Mouse (Mus musculus) limb, embryonic 11.5 days (tissue): Measurements from ENCODE around the gene 4921517D22Rik. TPM values are rescaled to one million over a fixed set of nuclear protein-coding genes. Genes with fewer than 3 reads are reported as not detected.

ENCODE experiments used
- ATAC-seq: fragments of 200-750 bp; cut with Nextera tagmentation; 2 replicates; pipeline ENCODE4 v1.8.0; 2017; ENCODE audit warnings: low read depth; ENCODE audit not compliant: insufficient number of reproducible peaks, low FRiP score, low TSS enrichment
- DNase-seq: peaks from one replicate; pipeline ENCODE4 v3.0.0-alpha.2; 2015; ENCODE audit warnings: low spot score
- H3K27ac ChIP-seq: fragments of 300-500 bp; sonication (generic); replicated peaks from 2 replicates; pipeline ENCODE4 v1.5.1; 2014; ENCODE audit warnings: low read depth, mild to moderate bottlenecking, low read length
- H3K27me3 ChIP-seq: fragments of 300-500 bp; sonication (generic); 2 replicates; pipeline ENCODE4 v1.6.1; 2014; ENCODE audit warnings: mild to moderate bottlenecking, low read length, mixed read lengths; ENCODE audit not compliant: control insufficient read depth, insufficient read depth
- H3K36me3 ChIP-seq: fragments of 300-500 bp; sonication (generic); 2 replicates; pipeline ENCODE4 v1.6.1; 2014; ENCODE audit warnings: mild to moderate bottlenecking, low read length, moderate library complexity, mixed read lengths; ENCODE audit not compliant: control insufficient read depth, insufficient read depth
- H3K4me1 ChIP-seq: fragments of 300-500 bp; sonication (generic); 2 replicates; pipeline ENCODE4 v1.6.1; 2014; ENCODE audit warnings: low read length, mixed read lengths; ENCODE audit not compliant: control insufficient read depth, insufficient read depth
- H3K4me2 ChIP-seq: fragments of 300-500 bp; sonication (generic); 2 replicates; pipeline ENCODE4 v1.6.1; 2014; ENCODE audit warnings: low read depth, mild to moderate bottlenecking, moderate library complexity; ENCODE audit not compliant: severe bottlenecking
- H3K4me3 ChIP-seq: fragments of 300-500 bp; sonication (generic); 2 replicates; pipeline ENCODE4 v1.5.1; 2014; ENCODE audit warnings: low read depth, low read length
- H3K9ac ChIP-seq: fragments of 300-500 bp; sonication (generic); 2 replicates; pipeline ENCODE4 v1.6.1; 2014; ENCODE audit warnings: mild to moderate bottlenecking, low read length
- H3K9me3 ChIP-seq: fragments of 300-500 bp; sonication (generic); 2 replicates; pipeline ENCODE4 v1.6.1; 2016; ENCODE audit warnings: low read length; ENCODE audit not compliant: control insufficient read depth
- WGBS: fragments of 180-500 bp; shearing (Covaris S2); extraction: QIAGEN DNeasy Blood & Tissue Kit; methylation state at CpG from one replicate; pipeline ENCODE4 v1.1.7; 2014; 5-methylcytosine and 5-hydroxymethylcytosine counted together
- polyA plus RNA-seq: library from polyadenylated mRNA; unstranded; fragments of >200 nt; fragmentation: Nextera tagmentation; extraction: Ambion mirVana; gene quantifications from 2 replicates; pipeline ENCODE4 v1.2.1, GENCODE M21; 2014

Gene 4921517D22Rik
- polyA plus RNA-seq, 1 experiment from 2014 or later = not detected

DNA sequence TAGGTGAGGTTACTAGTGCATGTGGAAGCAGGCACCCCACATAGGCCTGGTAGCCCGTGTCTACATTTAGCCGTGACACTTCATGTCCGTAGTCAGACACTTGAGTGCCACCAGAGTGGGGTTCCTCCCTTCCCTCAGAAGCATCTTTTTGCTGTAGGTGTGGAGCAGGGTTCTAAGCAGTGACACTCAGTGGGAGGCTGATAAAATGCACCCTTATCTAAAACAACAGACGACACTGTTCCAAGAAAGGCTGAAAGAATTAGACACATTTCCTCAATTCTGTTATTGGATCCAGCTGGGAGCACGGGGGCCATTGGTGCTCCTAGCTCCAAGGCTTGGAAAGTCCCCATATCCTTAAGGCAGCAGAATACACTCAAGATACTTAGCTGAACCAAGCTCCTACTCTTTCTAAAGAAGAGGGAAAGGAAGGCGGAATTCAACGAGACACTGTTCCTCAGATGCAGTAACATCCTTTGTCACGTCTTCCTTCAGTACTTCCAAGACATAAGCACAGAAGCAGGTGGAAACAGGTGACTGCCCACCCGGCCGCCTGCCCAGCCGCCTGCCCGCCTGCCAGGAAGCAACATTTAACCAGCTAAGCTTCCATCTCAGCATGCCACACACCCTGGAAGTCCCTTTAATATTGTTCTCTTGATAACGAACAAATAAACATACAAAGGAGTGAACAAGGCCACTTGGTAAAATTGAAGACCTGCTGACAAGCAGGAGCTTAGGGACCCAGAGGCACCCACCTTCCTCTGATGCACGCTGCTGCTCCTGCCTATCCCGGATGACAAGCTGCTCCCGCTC lies 54.3 kb downstream of the 4921517D22Rik start:
- Histone ChIP-seq H3K9me3 (no peaks in the 10 kb centered on the region), H3K36me3 (peaks cover 14% of the 10 kb centered on the region), H3K4me3 (no peak overlapping the region), H3K27ac (no peak overlapping the region), H3K4me1 (no peaks in the 10 kb centered on the region), H3K27me3 (no peaks in the 10 kb centered on the region), H3K9ac (no peak overlapping the region), H3K4me2 (no peak overlapping the region)
- DNase-seq (no peak), ATAC-seq (no peak)
- WGBS = 85% methylated on average over 16 of the region's 16 CpGs

DNA sequence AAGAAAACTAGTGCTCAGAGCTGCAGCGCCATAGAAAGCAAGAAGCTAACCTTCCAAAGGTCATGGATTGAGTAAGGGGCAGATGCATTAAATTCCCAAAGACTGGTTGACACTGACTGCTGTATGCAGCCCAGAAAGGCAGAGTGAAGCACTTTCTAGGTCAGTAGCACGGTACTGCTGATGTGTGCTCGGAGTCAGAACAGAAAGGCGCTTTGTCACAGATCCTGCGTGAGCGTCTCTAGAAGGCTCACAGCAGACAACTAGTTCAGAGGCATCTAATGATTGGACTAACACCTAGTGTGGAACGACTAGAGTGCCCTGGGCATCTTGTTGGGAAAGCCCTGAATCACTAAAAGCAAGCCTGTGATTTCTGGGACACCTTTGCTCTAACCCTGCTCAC lies 56.1 kb downstream of the 4921517D22Rik start:
- DNase-seq = no peak
- H3K4me1 ChIP-seq = no peaks in the 10 kb centered on the region
- H3K9ac ChIP-seq = no peak overlapping the region
- WGBS = 92% methylated on average over 7 of the region's 7 CpGs
- no peak overlapping the region for H3K4me3 ChIP-seq
- H3K9me3 ChIP-seq = no peaks in the 10 kb centered on the region
- H3K27ac ChIP-seq = no peak overlapping the region
- no peak for ATAC-seq
- peaks cover 19% of the 10 kb centered on the region for H3K36me3 ChIP-seq
- H3K27me3 ChIP-seq = no peaks in the 10 kb centered on the region
- H3K4me2 ChIP-seq = no peak overlapping the region

Other genes starting within 250 kb of the 4921517D22Rik start
- 10.6 and 11.6 TPM in 2 replicates for gene Agtpbp1, start 108.9 kb downstream of the 4921517D22Rik start, polyA plus RNA-seq
- gene Naa35, start 108.8 kb downstream of the 4921517D22Rik start, polyA plus RNA-seq = 97.2 and 102 TPM in 2 replicates
- gene Golm1, start 18.3 kb downstream of the 4921517D22Rik start, polyA plus RNA-seq = 67.2 and 71.1 TPM in 2 replicates
- 0.03 TPM in 1 of 2 replicates, not detected in the other for gene Spata31d1a, start 16.2 kb upstream of the 4921517D22Rik start, polyA plus RNA-seq
- gene Spata31d1b, start 18.2 kb upstream of the 4921517D22Rik start, polyA plus RNA-seq = not detected in 2 replicates
- gene Spata31d1d, start 37.6 kb upstream of the 4921517D22Rik start, polyA plus RNA-seq = not detected in 2 replicates
- gene 1700014D04Rik, start 52.6 kb upstream of the 4921517D22Rik start, polyA plus RNA-seq = 0.58 TPM in 1 of 2 replicates, not detected in the other
- gene Isca1, start 75.7 kb upstream of the 4921517D22Rik start, polyA plus RNA-seq = 103 and 108 TPM in 2 replicates
- not detected in 2 replicates for gene Gm49354, start 88.1 kb upstream of the 4921517D22Rik start, polyA plus RNA-seq
- gene Tut7, start 129.0 kb upstream of the 4921517D22Rik start, polyA plus RNA-seq = 44.4 and 53.2 TPM in 2 replicates